Mouse (Mus musculus) stomach, postnatal 0 days (tissue): ENCODE measurements around the gene Lnpk. TPM values are rescaled to one million over a fixed set of nuclear protein-coding genes. Genes with fewer than 3 reads are reported as not detected.

Experiments
- ATAC-seq: fragments of 200-750 bp; cut with Nextera tagmentation; 2 replicates; pipeline ENCODE4 v1.8.0; 2017; ENCODE audit not compliant: low FRiP score, low TSS enrichment
- DNase-seq: peaks from one replicate; pipeline ENCODE4 v3.0.0-alpha.2; 2016; ENCODE audit warnings: low spot score
- H3K27ac ChIP-seq: fragments of 300-500 bp; sonication (generic); replicated peaks from 2 replicates; pipeline ENCODE4 v1.5.1; 2014; ENCODE audit warnings: mild to moderate bottlenecking, control low read depth
- H3K27me3 ChIP-seq: fragments of 300-500 bp; sonication (generic); 2 replicates; pipeline ENCODE4 v1.6.1; 2014; ENCODE audit warnings: low read length; ENCODE audit not compliant: control insufficient read depth, insufficient read depth
- H3K36me3 ChIP-seq: fragments of 300-500 bp; sonication (generic); 2 replicates; pipeline ENCODE4 v1.6.1; 2014; ENCODE audit warnings: low read length, mixed read lengths; ENCODE audit not compliant: control insufficient read depth, insufficient read depth
- H3K4me1 ChIP-seq: fragments of 300-500 bp; sonication (generic); replicated peaks from 2 replicates; pipeline ENCODE4 v1.6.1; 2014; ENCODE audit warnings: antibody characterized with exemption; ENCODE audit not compliant: control insufficient read depth, insufficient read depth
- H3K4me2 ChIP-seq: fragments of 300-500 bp; sonication (generic); replicated peaks from 2 replicates; pipeline ENCODE4 v1.6.1; 2014; ENCODE audit warnings: low read depth, mild to moderate bottlenecking, control low read depth, moderate library complexity
- H3K4me3 ChIP-seq: fragments of 300-500 bp; sonication (generic); 2 replicates; pipeline ENCODE4 v1.5.1; 2014; ENCODE audit warnings: low read depth, low read length, control low read depth
- H3K9ac ChIP-seq: fragments of 300-500 bp; sonication (generic); 2 replicates; pipeline ENCODE4 v1.6.1; 2014; ENCODE audit warnings: mild to moderate bottlenecking, low read length, control low read depth, mixed read lengths
- H3K9me3 ChIP-seq: fragments of 300-500 bp; sonication (generic); 2 replicates; pipeline ENCODE4 v1.6.1; 2016; ENCODE audit warnings: low read length; ENCODE audit not compliant: control insufficient read depth
- CTCF ChIP-seq: IDR thresholded peaks from 2 replicates; pipeline ENCODE4 v1.5.1; 2016; ENCODE audit warnings: antibody characterized with exemption, low read depth, mild to moderate bottlenecking, moderate library complexity
- EP300 ChIP-seq: optimal IDR thresholded peaks from 2 replicates; pipeline ENCODE3; 2016; ENCODE audit warnings: antibody characterized with exemption
- WGBS: fragments of 180-500 bp; shearing (Covaris S2); extraction: QIAGEN DNeasy Blood & Tissue Kit; methylation state at CpG from one replicate; pipeline ENCODE4 v1.1.7; 2014; 5-methylcytosine and 5-hydroxymethylcytosine counted together
- polyA plus RNA-seq: library from polyadenylated mRNA; unstranded; fragments of >200 nt; fragmentation: Nextera tagmentation; extraction: Ambion mirVana; gene quantifications from 2 replicates; pipeline ENCODE4 v1.2.1, GENCODE M21; 2015

Lnpk gene
- polyA plus RNA-seq, 1 experiment from 2014 or later, result 12.0 TPM

DNA sequence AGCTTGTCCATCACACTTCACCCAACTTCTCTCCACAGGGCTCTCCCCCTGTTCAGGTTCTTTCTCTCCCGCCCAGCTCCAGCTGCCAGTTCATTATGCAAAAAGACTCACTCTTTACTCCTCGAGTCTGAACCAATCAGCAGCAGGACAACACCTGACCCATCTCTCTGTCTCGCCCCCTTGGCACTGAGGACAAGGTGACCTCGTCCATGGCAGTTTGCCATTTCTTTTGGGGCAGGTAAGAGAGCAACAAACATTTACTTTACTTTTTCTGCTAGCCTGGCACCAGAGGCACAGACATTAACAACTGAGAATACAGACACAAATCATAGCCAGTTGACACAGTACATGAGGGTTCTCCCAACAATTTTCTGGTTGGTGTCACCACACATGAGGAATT is 8.8 kb downstream of the Lnpk start:
- no peak for DNase-seq
- no peaks in the 10 kb centered on the region for H3K27me3 ChIP-seq
- H3K9ac ChIP-seq, result no peak overlapping the region
- 65% methylated on average over 4 of the region's 4 CpGs for WGBS
- no peak overlapping the region for H3K4me3 ChIP-seq
- H3K4me1 ChIP-seq, result no peaks in the 10 kb centered on the region
- no peaks in the 10 kb centered on the region for H3K9me3 ChIP-seq
- H3K27ac ChIP-seq, result no peak overlapping the region
- no peak for TF ChIP-seq EP300
- TF ChIP-seq CTCF, result no peak
- no peak for ATAC-seq
- H3K4me2 ChIP-seq, result no peak overlapping the region
- H3K36me3 ChIP-seq, result no peaks in the 10 kb centered on the region

- ATAC-seq (no peak), DNase-seq (no peak)
- no peaks in the 10 kb centered on the region for H3K9me3 ChIP-seq
- no peaks in the 10 kb centered on the region for H3K27me3 ChIP-seq
- no peak overlapping the region for H3K27ac ChIP-seq
- WGBS, result 76% methylated on average over 2 of the region's 2 CpGs
- H3K4me1 ChIP-seq, result no peaks in the 10 kb centered on the region
- no peaks in the 10 kb centered on the region for H3K36me3 ChIP-seq
- no peak overlapping the region for H3K4me2 ChIP-seq
- no peak overlapping the region for H3K9ac ChIP-seq
- H3K4me3 ChIP-seq, result no peak overlapping the region
- TF ChIP-seq EP300 (no peak), CTCF (no peak)
Observed at GRCm38 (mm10) chr2:74559822-74560221, 19.4 kb downstream of the Lnpk start.

- no peak for ATAC-seq
- 95% methylated on average over 2 of the region's 2 CpGs for WGBS
Observed at GRCm38 (mm10) chr2:74559092-74559491, 20.1 kb downstream of the Lnpk start.

DNA sequence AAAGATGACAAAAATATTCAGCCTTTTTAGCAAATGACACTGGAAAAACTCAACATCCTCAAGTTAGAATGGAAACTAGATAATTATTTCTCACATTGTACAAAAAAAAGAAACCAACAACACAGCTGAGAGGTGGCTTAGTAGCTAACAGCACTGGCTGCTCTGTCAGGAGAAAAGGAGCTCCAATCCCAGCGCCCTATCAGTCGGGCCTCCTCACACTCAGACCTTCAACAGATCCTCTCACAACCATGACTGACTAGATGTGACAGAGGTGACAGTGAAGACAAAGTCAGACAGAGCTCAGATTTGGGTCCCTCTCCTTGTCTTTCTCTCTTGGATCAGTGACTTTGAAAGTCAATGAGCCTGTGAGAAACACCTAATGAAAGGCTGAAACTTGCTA is 21.8 kb downstream of the Lnpk start:
- Histone ChIP-seq H3K4me2 (no peak overlapping the region), H3K9ac (no peak overlapping the region), H3K4me3 (no peak overlapping the region), H3K27ac (no peak overlapping the region), H3K27me3 (no peaks in the 10 kb centered on the region), H3K9me3 (no peaks in the 10 kb centered on the region), H3K4me1 (no peaks in the 10 kb centered on the region), H3K36me3 (no peaks in the 10 kb centered on the region)
- no peak for DNase-seq
- ATAC-seq, result no peak
- WGBS, result 82% methylated on average over 2 of the region's 2 CpGs
- no peak for TF ChIP-seq CTCF
- no peak for TF ChIP-seq EP300

More at GRCm38 (mm10) chr2:74559092-74559491, 20.1 kb downstream of the Lnpk start:
- Histone ChIP-seq H3K9ac (no peak overlapping the region), H3K4me2 (no peak overlapping the region), H3K4me3 (no peak overlapping the region), H3K36me3 (no peaks in the 10 kb centered on the region), H3K4me1 (no peaks in the 10 kb centered on the region), H3K27ac (no peak overlapping the region), H3K9me3 (no peaks in the 10 kb centered on the region), H3K27me3 (no peaks in the 10 kb centered on the region)
- TF ChIP-seq CTCF, result no peak
- TF ChIP-seq EP300, result no peak
- no peak for DNase-seq

DNA sequence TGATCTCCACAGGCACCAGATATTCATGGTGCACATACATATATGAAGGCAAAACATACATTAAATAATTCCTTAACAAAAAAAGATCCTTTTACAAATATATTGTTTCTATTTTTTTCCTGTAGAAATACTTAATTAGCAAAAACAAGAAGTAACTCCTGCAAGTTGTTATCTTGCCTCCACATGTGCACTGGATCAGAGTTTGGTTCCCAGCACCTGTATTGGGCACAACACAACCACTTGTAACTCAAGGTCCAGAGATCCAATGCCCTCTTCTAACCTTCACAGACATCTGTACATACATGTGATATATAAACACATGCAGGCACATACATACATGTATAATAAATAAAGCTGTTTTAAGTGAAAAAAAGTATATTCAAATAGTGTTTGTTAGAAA is 27.3 kb downstream of the Lnpk start:
- H3K27me3 ChIP-seq, result no peaks in the 10 kb centered on the region
- no peak for ATAC-seq
- no peaks in the 10 kb centered on the region for H3K36me3 ChIP-seq
- H3K9ac ChIP-seq, result no peak overlapping the region
- no peak for DNase-seq
- no peak for TF ChIP-seq EP300
- no peaks in the 10 kb centered on the region for H3K9me3 ChIP-seq
- no peaks in the 10 kb centered on the region for H3K4me1 ChIP-seq
- no peak overlapping the region for H3K4me2 ChIP-seq
- no peak overlapping the region for H3K27ac ChIP-seq
- no peak overlapping the region for H3K4me3 ChIP-seq

DNA sequence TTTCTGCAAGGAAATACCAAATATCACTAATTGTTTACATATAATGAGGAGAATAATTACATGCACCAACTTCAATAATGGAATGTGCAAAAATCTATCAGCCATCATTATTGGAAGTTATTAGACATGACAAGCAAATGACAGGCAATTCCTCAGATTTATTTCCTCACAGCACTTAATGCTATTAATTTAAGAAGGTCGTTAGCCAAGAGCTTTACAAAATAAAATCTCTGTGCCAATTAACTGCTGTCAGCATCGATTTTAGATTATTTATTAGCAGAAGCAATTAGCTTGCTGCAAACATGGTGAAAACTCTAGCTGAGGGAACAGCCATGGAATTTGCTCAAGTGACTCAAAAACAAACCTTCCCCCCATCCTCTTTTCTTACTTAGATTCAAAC is 30.9 kb downstream of the Lnpk start:
- TF ChIP-seq CTCF (no peak), EP300 (no peak)
- Histone ChIP-seq H3K27me3 (no peaks in the 10 kb centered on the region), H3K36me3 (no peaks in the 10 kb centered on the region), H3K4me3 (no peak overlapping the region), H3K4me1 (no peaks in the 10 kb centered on the region), H3K4me2 (no peak overlapping the region), H3K9ac (no peak overlapping the region), H3K9me3 (no peaks in the 10 kb centered on the region), H3K27ac (no peak overlapping the region)
- 75% methylated on average over 2 of the region's 2 CpGs for WGBS
- DNase-seq, result no peak
- no peak for ATAC-seq
